Mouse (Mus musculus) embryo, embryonic 11.5 days (tissue): ENCODE measurements at regions not wholly inside any gene's neighbourhood (a gene's known extent, or its start where the extent isn't known, plus 50 kb on each side); places are given as distances from the start of the nearest gene placed in this dataset.
"Not testable (repeated sequence)": the region's sequence is repeated elsewhere in the genome, so short reads cannot be mapped to it uniquely, and the experiment has no call there.

Experiments
- DNase-seq: peaks from one replicate; pipeline ENCODE4 v3.0.0-alpha.2; 2012; ENCODE audit warnings: low read depth, low spot score

GRCm38 (mm10) chr16:86932765-86933164 is 421.2 kb upstream of the N6amt1 start:
- DNase-seq = no peak

DNA sequence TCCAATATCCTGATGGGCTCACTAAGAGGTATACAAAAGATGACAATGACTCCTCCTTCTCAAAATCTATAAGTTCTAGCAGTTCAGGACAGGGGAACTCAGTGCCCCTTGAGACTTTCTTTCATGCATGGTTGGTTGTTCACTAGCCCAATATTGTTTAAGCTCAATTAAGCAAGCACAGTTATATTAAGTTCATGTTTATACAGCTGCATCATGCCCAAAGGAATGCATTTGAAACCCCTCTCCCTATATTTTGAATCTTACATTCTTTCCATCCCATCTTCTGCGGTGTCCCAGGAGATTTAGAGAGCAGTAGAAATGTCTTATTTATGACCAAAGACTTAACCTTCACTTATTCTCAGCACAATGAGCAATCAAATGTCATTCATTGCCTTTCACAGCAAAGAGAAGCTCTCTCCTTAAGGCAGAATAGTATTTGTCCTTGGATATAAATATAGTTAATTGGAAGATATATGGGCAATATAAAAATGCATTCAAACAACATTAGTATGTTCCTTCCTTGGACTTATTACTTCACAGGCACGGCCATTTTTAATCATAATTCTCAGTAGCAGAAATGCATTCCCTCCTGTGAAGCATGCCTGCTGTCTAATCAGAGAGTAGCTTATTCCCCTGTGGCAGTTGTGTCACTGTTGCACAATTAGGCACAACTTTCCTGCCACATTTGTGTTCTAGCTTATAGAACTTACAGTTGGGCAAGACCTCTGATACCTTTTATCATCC is 455.8 kb upstream of the N6amt1 start:
- DNase-seq = no peak

DNA sequence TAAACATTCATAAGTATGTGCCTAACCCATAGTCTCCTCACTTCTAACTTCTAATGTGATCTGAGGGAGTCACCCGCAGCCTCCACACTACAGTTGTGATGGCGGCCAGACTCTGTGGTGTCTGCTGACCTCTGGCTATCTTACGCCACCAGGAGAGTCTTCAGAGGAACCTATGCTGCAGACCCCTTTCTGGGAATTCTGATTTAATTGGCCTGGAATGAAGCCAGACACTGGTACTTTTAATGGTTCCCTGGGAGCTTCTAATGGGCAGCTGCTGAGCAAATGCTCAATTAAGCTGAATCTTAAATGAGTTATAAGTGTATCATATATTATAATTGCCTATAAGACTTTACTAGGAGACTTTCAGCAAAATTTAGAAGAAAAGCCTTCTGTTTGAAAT is 459.0 kb upstream of the N6amt1 start:
- no peak for DNase-seq

DNA sequence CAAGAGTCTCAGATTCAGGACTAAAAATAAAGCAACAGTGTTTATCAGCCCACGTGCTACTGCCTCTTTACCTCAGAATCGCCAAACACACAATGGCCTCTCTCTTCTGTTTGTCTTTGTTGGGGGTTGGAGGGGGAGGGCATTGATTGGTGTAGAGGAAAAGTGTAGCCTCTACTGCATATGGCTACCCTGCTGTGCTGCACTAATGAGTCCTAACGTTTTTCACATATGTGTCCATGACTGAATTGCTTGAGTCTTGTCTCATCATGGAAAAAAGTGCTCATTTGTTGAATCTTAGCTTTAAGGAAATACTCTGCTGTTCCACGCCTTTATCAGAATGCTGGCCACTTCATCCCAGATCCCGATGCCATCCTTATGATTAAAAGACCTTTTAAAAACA is 459.7 kb upstream of the N6amt1 start:
- DNase-seq = no peak

DNA sequence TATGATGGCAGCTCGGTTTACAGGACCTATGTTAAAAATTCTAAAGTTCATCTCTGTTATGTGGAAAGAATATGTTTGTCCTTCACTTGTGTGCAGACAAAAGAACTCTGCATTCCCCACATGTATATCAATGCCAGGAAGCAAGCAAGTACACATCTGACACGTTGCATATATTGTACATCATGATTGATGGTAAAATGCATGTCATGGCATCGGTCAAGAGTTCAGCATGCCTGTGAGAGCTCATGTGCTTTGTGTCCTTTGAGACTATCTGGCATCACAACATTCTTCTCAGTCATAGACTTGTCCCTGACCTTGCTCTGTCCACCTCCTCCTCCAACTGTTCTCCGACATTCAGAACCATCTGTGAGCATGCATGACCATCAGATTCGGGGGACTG is 465.6 kb upstream of the N6amt1 start:
- DNase-seq = no peak

DNA sequence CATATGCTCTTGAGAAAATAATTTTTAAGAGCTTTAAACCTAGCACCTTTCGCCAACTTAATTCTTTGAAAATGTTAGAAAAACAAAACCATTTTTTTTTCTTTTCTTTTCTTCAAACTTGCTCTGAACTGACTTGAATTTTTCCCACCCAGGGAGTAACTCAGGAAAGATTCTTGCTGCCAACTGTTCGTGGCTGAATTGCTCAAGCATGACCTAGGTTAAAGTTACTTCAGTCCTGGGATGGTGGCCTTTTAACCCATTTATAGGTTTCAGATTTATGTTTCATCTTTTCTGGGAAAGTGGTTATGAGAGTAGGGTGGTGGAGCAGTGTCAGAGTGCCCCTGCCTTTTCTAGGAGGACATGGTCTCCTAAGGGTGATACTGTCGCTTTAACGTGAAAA is 466.4 kb upstream of the N6amt1 start:
- no peak for DNase-seq

GRCm38 (mm10) chr16:86883862-86884261 is 470.1 kb upstream of the N6amt1 start:
- DNase-seq = no peak

DNA sequence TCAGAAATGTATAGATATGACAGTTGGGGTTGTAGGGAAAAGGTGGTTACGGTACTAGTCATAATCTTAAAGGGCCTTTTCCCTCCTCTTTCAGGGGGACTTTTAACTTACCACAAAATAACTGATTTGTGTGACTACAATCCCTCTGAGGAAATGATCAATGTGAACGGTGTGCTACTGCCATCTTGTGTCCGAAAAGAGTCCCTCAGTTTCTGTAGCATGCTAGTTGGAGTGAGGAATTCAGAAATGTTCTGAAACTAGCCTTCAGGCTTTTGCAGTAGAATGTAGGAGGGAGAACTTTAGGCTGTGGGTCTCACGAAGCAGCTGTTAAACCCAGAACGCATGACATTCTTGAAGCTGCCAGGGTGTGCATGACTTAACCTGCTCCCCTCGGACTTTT is 471.5 kb upstream of the N6amt1 start:
- peak; percentile 65 for DNase-seq

GRCm38 (mm10) chr16:86881583-86881982 is 472.4 kb upstream of the N6amt1 start:
- DNase-seq = no peak

GRCm38 (mm10) chr16:86860828-86861227 is 493.2 kb upstream of the N6amt1 start:
- no peak for DNase-seq

- no peak for DNase-seq
These were observed 498.1 kb upstream of the N6amt1 start for GRCm38 (mm10) chr16:86855891-86856290.

DNA sequence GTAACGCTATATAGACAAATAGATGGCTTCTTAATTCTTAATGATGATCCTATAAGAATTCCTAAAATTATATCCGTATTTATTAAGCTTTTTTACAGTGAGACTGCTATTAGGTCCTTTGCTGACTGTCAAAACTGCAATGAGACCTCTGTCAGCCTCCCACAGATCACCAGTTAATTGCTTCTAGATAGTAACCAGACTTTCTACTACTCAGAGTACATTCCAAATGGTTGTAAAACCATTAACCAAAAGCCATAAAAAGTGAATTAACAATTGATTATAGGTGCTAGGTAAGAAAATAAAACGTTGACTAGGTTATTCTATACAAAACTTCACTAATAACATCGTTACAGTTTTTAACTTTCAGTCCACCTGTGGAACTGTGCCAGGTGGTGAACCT is 498.7 kb upstream of the N6amt1 start:
- no peak for DNase-seq

GRCm38 (mm10) chr16:86853398-86853797 is 500.6 kb upstream of the N6amt1 start:
- no peak for DNase-seq

DNA sequence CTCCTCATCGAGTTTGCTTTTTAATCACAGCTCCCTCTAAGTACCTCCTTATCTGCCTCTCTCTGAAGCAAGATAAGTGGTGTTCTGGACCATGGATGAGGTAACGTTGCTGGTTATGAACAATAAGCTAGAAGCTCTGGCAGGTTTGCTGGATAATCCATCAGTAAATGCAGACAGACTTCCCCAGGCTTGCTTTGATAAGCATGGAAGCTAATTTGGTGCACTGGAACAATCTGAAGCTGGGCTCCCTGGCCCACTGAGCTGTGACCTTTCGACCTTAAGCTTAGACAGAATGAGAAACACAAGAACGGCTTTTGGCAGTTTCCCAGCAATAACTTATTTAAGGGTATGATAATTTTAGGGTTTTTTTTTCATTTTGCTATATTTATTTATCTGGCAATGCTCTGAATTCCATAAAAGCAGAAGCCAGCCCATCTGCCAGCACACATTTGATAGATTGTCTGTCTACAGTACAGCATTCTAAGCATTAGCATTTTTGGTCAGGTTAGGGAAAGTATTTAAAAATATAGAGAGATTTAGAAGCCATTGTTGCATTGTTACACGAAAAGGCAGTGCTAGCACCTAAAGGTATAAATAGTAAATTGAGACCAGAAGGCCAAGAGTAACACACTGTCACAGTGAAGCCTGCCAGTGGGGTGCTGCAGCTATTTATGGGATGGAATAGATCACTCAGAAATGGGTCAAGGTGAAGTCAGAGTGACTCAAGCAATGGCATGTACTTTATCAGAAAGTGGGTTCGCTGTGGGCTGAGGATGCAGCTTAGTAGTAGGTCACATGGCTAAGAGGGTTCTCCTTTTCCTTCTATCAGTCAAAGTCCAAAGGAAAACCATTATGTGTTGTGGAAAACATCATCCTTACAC is 515.3 kb upstream of the N6amt1 start:
- DNase-seq = peak; percentile 14

DNA sequence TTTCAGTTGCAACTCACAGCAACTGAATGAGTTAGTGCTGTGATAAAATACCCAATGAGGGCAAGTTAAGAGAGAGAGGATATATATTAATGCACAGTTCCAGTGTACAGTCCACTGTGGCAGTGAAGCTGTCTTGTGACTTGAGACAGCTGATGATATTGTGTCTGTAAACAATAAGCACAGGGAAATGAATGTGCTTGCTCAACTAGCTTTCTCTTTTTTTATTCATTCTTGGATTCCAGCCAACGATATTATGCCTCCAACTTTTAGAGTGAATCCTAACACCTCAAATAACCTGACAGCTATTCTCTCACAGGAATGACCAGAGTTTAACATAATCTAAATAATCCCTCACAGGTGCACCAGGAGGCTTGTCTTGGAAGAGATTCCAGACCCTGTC is 526.3 kb upstream of the N6amt1 start:
- DNase-seq = no peak

DNA sequence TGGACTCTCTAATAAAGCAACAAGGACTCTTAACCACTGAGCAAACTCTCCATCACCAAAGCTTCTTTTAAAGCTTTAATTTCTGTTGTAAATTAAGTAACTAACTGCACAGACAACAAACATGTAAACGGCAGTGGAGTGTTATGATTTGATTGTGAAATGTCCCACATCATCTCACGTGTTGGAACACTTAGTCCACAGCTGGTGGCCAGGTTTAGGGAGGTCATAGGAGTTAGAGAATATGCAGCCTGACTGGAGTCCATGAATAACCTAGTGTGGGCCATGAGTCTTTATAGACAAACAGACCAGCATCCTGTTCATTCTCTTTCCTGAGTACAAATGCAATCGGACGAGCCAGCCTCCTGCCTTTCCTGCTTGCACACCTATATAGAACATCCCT is 527.3 kb upstream of the N6amt1 start:
- DNase-seq = no peak

DNA sequence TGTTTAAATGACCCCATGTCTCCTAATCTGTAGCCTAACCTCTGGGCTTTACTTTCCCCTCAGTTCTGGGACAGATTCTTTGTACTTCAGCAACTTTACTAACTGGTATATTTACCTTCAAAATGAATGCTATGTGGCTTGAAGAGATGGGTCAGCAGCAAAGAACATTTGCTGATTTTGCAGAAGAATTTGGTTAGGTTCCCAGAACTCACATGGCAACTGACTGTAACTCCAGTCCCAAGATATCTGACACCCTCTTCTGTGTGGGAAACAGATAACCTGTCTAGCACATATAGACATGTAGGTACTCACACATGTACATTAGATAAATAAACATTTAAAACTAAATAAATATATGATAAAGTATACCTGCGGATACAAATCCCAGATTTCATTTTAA is 530.5 kb upstream of the N6amt1 start:
- no peak for DNase-seq

DNA sequence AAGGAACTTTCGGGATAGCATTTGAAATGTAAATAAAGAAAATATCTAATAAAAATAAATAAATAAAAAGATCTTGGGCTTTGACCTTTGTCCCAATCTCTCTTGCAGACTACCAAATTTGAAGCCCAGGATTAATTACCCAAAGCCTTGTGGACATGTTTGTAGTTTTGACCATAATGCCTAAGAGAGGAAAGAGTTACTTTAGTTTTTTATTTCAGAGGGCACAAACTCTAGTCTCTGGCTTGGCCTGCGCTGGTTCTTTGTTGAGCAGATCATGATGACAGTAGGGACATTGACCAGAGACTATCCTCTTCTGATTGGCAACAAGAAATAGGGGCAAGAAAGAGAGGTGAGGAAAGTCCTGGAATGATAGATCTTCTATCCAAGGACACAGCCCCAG is 532.4 kb upstream of the N6amt1 start:
- no peak for DNase-seq

- not testable (repeated sequence) for DNase-seq
These were observed 535.3 kb upstream of the N6amt1 start for GRCm38 (mm10) chr16:86818639-86819038.

- no peak for DNase-seq
These were observed 537.0 kb upstream of the N6amt1 start for GRCm38 (mm10) chr16:86816763-86817593.

GRCm38 (mm10) chr16:86816006-86816405 is 538.0 kb upstream of the N6amt1 start:
- DNase-seq = no peak

GRCm38 (mm10) chr16:86812692-86813091 is 541.3 kb upstream of the N6amt1 start:
- no peak for DNase-seq
